Mouse (Mus musculus): ENCODE measurements around the gene Nploc4. TPM values are rescaled to one million over a fixed set of nuclear protein-coding genes. Genes with fewer than 3 reads are reported as not detected.
"Not testable (repeated sequence)": the region's sequence is repeated elsewhere in the genome, so short reads cannot be mapped to it uniquely, and the experiment has no call there.

Gene Nploc4
- total RNA-seq, 2 experiments from 2014 or later = 67.9 to 72.7 TPM

GRCm38 (mm10) chr11:120352571-120353290 lies 84.8 kb downstream of the Nploc4 start:
- no peak for DNase-seq

GRCm38 (mm10) chr11:120352093-120352350 lies 85.5 kb downstream of the Nploc4 start:
- DNase-seq = not testable (repeated sequence)

GRCm38 (mm10) chr11:120351250-120352092 lies 86.0 kb downstream of the Nploc4 start:
- DNase-seq = no peak

DNA sequence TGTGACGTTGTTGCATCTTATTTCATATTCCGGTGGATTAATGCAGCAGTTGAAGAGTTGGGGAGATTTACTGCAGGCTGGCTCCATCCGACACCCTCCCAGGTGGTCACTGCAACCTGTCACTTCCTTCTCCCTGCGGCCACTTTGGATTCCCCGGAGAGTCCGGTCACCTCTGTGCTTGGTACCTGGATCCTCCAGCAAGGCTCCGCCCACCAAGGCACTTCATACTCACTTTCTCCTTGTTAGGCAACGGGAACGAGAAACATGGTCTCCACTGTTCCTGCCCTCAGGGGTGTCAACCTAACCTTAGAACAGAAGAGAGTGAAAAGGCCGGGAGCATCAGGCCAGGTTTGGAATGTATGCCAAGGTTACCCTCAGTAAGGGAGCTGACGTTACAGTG lies 86.8 kb downstream of the Nploc4 start:
- DNase-seq = no peak

DNA sequence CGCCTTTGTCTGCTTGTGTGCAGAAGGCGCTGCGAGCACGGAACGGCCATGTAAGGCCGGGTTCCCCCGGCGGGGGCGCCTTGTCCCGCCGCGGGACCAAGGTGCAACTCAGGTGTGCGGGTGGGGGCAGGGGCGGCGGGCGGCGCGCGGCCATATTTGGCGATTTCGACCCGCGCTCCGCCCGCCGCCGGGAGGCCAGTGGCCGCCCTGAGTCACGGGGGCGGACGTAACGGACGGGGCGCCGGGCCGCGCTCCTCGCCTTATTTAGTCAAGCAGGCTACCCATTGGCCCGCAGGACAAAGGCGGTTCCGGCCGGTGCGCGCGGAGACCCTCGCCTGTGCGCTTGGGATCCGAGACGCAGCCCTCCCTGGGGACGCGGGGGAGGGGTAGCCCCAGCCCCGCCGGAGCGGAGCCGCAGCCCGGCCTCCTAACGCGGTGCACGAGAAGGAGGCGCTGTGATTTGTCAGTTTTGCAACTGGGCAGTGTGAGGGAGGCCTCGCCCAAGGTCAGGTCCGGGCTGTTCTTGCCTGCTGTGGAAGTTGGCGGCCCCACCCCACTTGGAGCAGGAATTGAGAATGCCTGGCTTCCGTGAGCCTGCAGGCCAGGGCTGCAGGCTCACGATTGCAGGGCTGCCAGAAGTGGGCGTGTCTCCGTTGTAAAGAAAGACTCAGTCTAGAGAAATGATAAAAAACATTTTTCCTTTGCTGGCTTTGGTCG lies 87.4 kb downstream of the Nploc4 start:
- DNase-seq = peak; percentile 97

DNA sequence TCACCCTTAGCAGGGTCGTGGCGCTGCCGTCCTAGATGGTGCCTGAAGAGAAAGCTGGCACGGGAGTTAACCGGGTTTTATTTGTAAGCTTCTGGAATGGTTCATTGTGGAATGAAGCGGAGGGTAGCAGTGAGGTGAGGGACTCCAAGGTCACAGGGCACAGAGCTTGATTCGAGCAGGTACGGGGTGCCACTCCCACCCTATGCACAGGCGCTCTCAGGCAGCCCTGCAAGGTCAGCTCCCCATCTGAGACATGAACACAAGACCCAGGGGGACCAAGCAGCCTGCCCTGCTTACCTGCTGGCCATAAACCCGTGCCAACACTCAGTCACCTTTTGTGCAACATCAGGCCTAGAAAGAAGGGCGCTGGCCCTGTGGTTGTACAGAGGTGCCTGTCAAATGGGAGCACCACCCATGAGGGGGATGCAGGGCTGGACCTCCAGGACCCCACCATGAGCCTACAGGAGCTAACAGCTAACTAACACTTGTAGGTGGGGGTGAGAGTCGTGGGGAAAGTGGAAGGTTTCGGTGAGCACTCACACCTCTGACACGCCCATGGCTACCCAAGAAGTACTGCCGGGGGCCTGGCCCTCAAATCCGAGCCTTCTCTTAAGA lies 88.0 kb downstream of the Nploc4 start:
- peak; percentile 62 for DNase-seq

- peak; percentile 79 for DNase-seq
Observed at GRCm38 (mm10) chr11:120348684-120349370, 88.7 kb downstream of the Nploc4 start.

- DNase-seq = peak; percentile 90
Observed at GRCm38 (mm10) chr11:120347791-120348683, 89.5 kb downstream of the Nploc4 start, which contains the start of gene Actg1. TSS of gene Actg1 (minus strand) at chr11:120348542.

GRCm38 (mm10) chr11:120347301-120347700 lies 90.2 kb downstream of the Nploc4 start:
- DNase-seq = peak; percentile 9

GRCm38 (mm10) chr11:120346383-120347034 lies 91.0 kb downstream of the Nploc4 start:
- peak; percentile 5 for DNase-seq

- peak; percentile 25 for DNase-seq
Observed at GRCm38 (mm10) chr11:120345067-120345681, 92.3 kb downstream of the Nploc4 start.

- DNase-seq = no peak
Observed at GRCm38 (mm10) chr11:120344310-120344920, 93.1 kb downstream of the Nploc4 start.

DNA sequence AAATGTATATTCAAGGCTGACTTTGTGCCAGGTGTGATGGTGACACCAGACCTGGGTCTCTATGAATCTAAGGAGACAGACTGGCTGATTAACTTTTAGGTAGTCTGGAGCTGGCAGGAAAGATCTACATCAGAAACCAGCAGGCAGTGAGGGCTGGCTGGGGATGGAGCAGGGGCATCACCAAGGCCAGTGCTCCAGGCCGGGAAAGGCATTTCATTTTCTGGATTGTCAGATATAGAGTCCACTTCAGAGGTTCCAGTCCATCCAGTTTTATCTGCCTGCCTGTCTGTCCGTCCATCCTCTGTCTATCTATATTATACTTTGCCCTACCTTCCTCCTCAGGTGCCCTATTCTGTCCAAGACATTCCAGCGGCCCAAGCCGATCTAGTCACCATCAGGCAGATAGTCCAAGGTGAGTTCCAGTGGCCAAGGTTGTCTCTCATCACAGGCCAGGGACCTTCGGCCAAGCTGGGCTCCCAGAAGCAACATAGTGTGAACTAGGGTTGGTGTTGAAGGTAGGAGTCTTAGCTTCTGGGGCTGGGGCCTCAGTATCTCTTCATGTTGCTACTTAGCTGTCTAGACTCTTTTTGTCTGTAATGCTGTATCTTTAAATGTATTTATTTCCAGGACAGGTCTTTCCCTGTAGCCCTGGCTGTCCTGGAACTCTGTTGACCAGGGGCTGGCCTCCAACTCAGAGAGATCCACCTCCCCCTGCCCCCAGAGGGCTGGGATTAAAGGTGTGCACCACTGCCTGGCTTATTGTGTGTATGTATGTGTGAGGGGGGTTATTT lies 93.8 kb downstream of the Nploc4 start:
- DNase-seq = no peak

- DNase-seq = no peak
Observed at GRCm38 (mm10) chr11:120342656-120343160, 94.8 kb downstream of the Nploc4 start.

- DNase-seq = no peak
Observed at GRCm38 (mm10) chr11:120341661-120342060, 95.8 kb downstream of the Nploc4 start.

- DNase-seq = no peak
Observed at GRCm38 (mm10) chr11:120339978-120340513, 97.5 kb downstream of the Nploc4 start.

DNA sequence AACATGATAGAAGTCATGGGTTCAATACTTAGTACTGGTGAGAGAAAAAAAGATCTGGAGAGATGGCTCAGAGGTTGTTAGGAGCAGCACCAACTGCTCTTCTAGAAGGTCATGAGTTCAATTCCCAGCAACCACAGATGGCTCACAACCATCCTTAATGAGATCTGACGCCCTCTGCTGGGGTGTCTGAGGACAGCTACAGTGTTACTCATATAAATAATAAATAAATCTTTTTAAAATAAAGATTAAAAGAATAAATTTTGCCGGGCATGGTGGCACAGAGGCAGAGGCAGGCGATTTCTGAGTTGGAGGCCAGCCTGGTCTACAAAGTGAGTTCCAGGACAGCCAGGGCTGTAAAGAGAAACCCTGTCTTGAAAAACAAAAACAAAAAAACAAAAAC lies 98.7 kb downstream of the Nploc4 start:
- no peak for DNase-seq

DNA sequence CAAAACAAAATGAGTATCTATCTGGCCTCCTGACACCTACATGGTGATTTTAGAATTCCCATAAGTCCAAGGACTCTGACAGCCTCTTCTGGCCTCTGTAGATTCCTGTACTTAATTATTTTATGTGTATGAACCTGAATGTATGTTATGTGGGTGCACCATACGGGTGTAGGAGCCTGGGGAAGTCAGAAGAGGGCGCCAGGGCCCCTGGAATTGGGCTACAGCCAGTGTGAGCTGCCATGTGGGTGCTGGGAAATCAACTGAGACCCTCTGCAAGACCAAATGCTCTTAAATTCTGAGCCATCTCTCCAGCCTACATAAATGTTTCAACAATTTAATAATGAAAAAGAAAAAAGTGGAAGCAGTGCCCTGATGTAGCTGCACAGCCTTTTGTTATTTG lies 100.1 kb downstream of the Nploc4 start:
- no peak for DNase-seq
